Mouse (Mus musculus): ENCODE data around the gene Bcas3. TPM values are rescaled to one million over a fixed set of nuclear protein-coding genes. Genes with fewer than 3 reads are reported as not detected.

The Bcas3 gene
- polyA plus RNA-seq, 1 experiment from 2014 or later: 31.2 TPM

- ATAC-seq (replicated peaks; ENCODE audit: insufficient number of reproducible peaks, low FRiP score, low TSS enrichment, low read depth) (no peak), DNase-seq (ENCODE audit: low spot score) (no peak)
- Histone ChIP-seq H3K27ac (replicated peaks; ENCODE audit: low read depth, low read length) (no peak overlapping the region), H3K27me3 (ENCODE audit: control insufficient read depth, insufficient read depth, low read length) (no peaks in the 10 kb centered on the region), H3K9me3 (replicated peaks; ENCODE audit: control insufficient read depth, low read length) (no peaks in the 10 kb centered on the region), H3K4me3 (ENCODE audit: low read depth, low read length) (no peak overlapping the region), H3K36me3 (replicated peaks; ENCODE audit: control insufficient read depth, insufficient read depth, low read depth, low read length) (no peaks in the 10 kb centered on the region), H3K9ac (replicated peaks; ENCODE audit: low read length) (no peak overlapping the region), H3K4me2 (ENCODE audit: low read depth, low read length) (no peak overlapping the region), H3K4me1 (ENCODE audit: control insufficient read depth, insufficient read depth, low read length) (peaks cover 6% of the 10 kb centered on the region)
- 49% methylated on average over 7 of the region's 7 CpGs for WGBS
Measured at GRCm38 (mm10) chr11:85734317-85735211, 381.6 kb downstream of the Bcas3 start.

DNA sequence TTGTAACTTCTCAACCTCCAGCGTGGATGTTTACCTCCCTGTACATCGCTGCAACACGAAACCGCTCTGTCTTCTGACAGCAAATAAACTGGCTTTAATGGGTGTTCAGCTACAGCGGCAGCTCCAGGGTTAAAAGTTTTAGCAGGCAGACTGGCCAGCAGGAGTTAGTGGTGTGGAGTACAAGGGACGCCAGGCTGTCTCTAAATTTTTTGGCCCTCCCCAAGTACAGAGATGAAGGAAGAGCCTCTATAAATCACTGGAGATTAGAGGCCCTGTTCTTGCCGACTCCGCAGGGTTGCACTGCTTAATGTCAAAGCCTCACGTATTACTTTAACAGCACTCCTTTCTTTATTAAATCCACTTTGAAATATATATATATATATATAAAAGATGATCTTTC, 384.3 kb downstream of the Bcas3 start:
- ATAC-seq (replicated peaks; ENCODE audit: insufficient number of reproducible peaks, low FRiP score, low TSS enrichment, low read depth) (no peak), DNase-seq (ENCODE audit: low spot score) (no peak)
- peaks cover 6% of the 10 kb centered on the region for H3K4me1 ChIP-seq (ENCODE audit: control insufficient read depth, insufficient read depth, low read length)
- H3K27ac ChIP-seq (replicated peaks; ENCODE audit: low read depth, low read length): 0 out of 2 replicates have a peak overlapping the region, but pooled peaks have one; percentile 6
- H3K9ac ChIP-seq (replicated peaks; ENCODE audit: low read length): no peak overlapping the region; the same call in 1 of the 2 replicates
- H3K36me3 ChIP-seq (replicated peaks; ENCODE audit: control insufficient read depth, insufficient read depth, low read depth, low read length): no peaks in the 10 kb centered on the region
- H3K4me2 ChIP-seq (ENCODE audit: low read depth, low read length): no peak overlapping the region
- no peaks in the 10 kb centered on the region for H3K27me3 ChIP-seq (ENCODE audit: control insufficient read depth, insufficient read depth, low read length)
- WGBS: 26% methylated on average over 9 of the region's 9 CpGs
- no peak overlapping the region for H3K4me3 ChIP-seq (ENCODE audit: low read depth, low read length)
- H3K9me3 ChIP-seq (replicated peaks; ENCODE audit: control insufficient read depth, low read length): no peaks in the 10 kb centered on the region

DNA sequence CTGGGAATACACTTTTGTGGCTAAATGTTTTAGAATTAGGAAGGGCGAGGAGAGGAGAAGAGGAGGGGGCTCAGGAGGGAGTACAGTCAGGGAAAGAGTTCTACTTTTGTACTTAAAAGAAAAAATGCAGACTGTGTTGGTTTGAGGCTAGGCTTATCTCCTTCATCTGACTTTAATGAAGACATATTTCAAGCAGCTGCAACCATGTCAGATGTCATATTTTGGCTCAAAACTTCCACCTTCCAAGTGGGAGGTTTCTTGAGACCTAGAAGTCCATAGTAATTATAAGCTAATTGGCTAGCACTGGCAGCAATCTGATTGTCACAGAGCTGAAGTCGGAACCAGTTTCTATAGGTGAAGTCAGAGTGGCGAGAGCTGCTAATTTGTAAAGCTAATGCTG, 384.9 kb downstream of the Bcas3 start:
- Histone ChIP-seq H3K4me3 (ENCODE audit: low read depth, low read length) (no peak overlapping the region), H3K9me3 (replicated peaks; ENCODE audit: control insufficient read depth, low read length) (no peaks in the 10 kb centered on the region), H3K27ac (replicated peaks; ENCODE audit: low read depth, low read length) (no peak overlapping the region), H3K9ac (replicated peaks; ENCODE audit: low read length) (no peak overlapping the region), H3K4me1 (ENCODE audit: control insufficient read depth, insufficient read depth, low read length) (peaks cover 6% of the 10 kb centered on the region), H3K4me2 (ENCODE audit: low read depth, low read length) (no peak overlapping the region), H3K36me3 (replicated peaks; ENCODE audit: control insufficient read depth, insufficient read depth, low read depth, low read length) (no peaks in the 10 kb centered on the region), H3K27me3 (ENCODE audit: control insufficient read depth, insufficient read depth, low read length) (no peaks in the 10 kb centered on the region)
- ATAC-seq (replicated peaks; ENCODE audit: insufficient number of reproducible peaks, low FRiP score, low TSS enrichment, low read depth) (no peak), DNase-seq (ENCODE audit: low spot score) (peak; percentile 21)
- WGBS: 22% methylated on average over 3 of the region's 3 CpGs

DNA sequence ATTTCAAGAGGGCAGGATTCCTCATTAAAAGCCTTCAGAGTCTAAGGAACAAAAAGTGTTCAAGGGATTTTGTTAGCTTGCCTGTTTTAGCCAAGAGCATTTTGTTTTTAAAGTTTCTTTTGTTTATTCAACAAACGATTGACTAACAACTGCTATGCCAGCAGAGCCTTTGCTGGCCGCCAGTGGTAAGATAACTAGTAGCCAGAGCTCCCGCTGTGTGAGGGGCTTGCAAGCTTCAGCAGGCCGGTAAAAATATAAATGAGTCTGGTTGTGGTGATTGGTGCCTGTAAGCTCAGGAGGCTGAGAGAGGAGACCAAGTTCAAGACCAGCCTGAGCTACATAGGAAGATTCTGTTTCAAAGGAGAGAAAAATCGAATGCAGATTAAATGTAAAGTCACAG, 385.6 kb downstream of the Bcas3 start:
- H3K9me3 ChIP-seq (replicated peaks; ENCODE audit: control insufficient read depth, low read length): no peaks in the 10 kb centered on the region
- no peak for DNase-seq (ENCODE audit: low spot score)
- no peaks in the 10 kb centered on the region for H3K27me3 ChIP-seq (ENCODE audit: control insufficient read depth, insufficient read depth, low read length)
- no peaks in the 10 kb centered on the region for H3K36me3 ChIP-seq (replicated peaks; ENCODE audit: control insufficient read depth, insufficient read depth, low read depth, low read length)
- H3K4me2 ChIP-seq (ENCODE audit: low read depth, low read length): no peak overlapping the region
- peaks cover 4% of the 10 kb centered on the region for H3K4me1 ChIP-seq (ENCODE audit: control insufficient read depth, insufficient read depth, low read length)
- H3K9ac ChIP-seq (replicated peaks; ENCODE audit: low read length): no peak overlapping the region
- H3K27ac ChIP-seq (replicated peaks; ENCODE audit: low read depth, low read length): no peak overlapping the region
- no peak for ATAC-seq (replicated peaks; ENCODE audit: insufficient number of reproducible peaks, low FRiP score, low TSS enrichment, low read depth)
- WGBS: 27% methylated on average over 5 of the region's 5 CpGs
- H3K4me3 ChIP-seq (ENCODE audit: low read depth, low read length): no peak overlapping the region

DNA sequence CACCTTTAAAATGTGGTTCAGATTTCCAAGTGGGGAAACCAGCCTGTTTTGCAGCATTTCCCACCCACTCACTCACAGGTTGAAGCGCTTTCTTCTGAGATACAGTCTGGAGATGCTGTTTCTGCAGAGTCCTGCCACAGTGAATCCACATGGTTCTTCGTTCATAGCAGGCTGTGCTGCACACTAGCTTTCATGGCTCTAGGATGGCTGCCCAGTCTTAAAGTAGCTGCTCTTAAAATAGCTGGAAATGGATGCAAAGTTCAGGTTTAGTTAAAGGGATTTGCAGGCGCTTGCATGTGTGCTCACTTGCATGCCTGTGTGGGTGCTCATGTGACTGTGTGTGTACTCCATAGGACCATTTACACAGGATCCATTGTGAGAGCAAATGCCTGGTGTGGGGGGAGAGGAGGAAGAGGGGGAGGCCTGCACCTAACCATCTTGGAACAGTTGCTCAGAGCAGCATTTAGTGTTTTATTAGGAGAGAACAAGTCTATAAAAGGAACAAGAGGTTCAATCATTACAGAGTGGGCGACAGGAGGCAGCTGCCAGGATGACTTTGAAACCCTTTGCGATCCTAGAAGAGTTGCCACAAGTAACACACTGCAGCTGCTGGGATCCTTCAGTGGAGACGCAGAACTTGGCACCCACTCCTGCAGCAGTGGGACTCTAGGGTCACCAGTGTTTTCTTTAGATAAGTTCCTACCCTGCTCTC, 386.5 kb downstream of the Bcas3 start:
- Histone ChIP-seq H3K27me3 (ENCODE audit: control insufficient read depth, insufficient read depth, low read length) (no peaks in the 10 kb centered on the region), H3K27ac (replicated peaks; ENCODE audit: low read depth, low read length) (no peak overlapping the region)

DNA sequence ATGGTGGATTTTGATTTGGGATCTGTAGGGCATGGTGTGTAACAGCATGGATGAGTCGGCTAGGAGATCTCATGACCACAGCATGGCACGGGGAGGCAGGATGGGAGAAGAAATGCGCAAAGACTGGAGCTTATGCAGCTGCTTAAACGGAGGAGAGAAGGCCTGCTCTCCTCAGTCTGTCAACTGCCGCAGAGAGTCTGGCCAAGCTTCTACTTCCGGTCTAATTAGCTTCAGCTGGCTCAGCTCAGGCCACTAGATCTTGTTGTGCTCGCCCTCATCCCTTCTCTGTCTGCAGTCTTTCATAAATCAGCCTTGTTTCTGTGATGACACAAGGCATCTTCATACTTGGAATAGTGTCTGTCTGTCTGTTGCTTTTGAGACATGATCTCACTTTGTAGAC, 393.4 kb downstream of the Bcas3 start:
- DNase-seq (ENCODE audit: low spot score) (peak; percentile 26), ATAC-seq (replicated peaks; ENCODE audit: insufficient number of reproducible peaks, low FRiP score, low TSS enrichment, low read depth) (no peak)
- Histone ChIP-seq H3K27me3 (ENCODE audit: control insufficient read depth, insufficient read depth, low read length) (no peaks in the 10 kb centered on the region), H3K9ac (replicated peaks; ENCODE audit: low read length) (no peak overlapping the region), H3K4me2 (ENCODE audit: low read depth, low read length) (no peak overlapping the region), H3K36me3 (replicated peaks; ENCODE audit: control insufficient read depth, insufficient read depth, low read depth, low read length) (no peaks in the 10 kb centered on the region), H3K9me3 (replicated peaks; ENCODE audit: control insufficient read depth, low read length) (no peaks in the 10 kb centered on the region), H3K27ac (replicated peaks; ENCODE audit: low read depth, low read length) (no peak overlapping the region), H3K4me3 (ENCODE audit: low read depth, low read length) (no peak overlapping the region), H3K4me1 (ENCODE audit: control insufficient read depth, insufficient read depth, low read length) (no peaks in the 10 kb centered on the region; the same call in 1 of the 2 replicates)
- WGBS: 60% methylated on average over 7 of the region's 7 CpGs

More for the DNA sequence above, 386.5 kb downstream of the Bcas3 start:
- H3K9me3 ChIP-seq (replicated peaks; ENCODE audit: control insufficient read depth, low read length): no peaks in the 10 kb centered on the region
- H3K9ac ChIP-seq (replicated peaks; ENCODE audit: low read length): no peak overlapping the region
- H3K4me2 ChIP-seq (ENCODE audit: low read depth, low read length): no peak overlapping the region
- 49% methylated on average over 6 of the region's 6 CpGs for WGBS
- H3K36me3 ChIP-seq (replicated peaks; ENCODE audit: control insufficient read depth, insufficient read depth, low read depth, low read length): no peaks in the 10 kb centered on the region
- peaks cover 3% of the 10 kb centered on the region for H3K4me1 ChIP-seq (ENCODE audit: control insufficient read depth, insufficient read depth, low read length)
- DNase-seq (ENCODE audit: low spot score): no peak
- no peak overlapping the region for H3K4me3 ChIP-seq (ENCODE audit: low read depth, low read length)
- ATAC-seq (replicated peaks; ENCODE audit: insufficient number of reproducible peaks, low FRiP score, low TSS enrichment, low read depth): no peak

DNA sequence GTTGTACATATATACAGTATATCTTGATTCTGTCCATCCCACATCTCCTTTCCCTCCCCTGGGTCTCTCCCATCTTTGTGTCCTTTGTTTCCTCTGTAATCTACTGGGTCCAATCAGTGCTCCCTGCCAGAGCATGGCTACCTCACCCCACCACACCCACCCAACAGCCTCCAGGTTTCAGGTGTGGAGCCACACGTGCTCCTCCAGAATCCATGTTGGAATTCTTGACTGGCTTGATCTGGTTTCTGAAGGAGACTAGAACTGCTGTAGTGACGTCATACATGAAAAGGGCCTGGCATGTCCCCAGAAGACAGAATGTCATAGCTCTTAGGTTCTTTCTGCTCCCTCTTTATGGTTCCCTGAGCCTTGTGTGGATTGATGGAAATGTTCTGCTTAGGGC, 395.9 kb downstream of the Bcas3 start:
- Histone ChIP-seq H3K4me3 (ENCODE audit: low read depth, low read length) (no peak overlapping the region), H3K9me3 (replicated peaks; ENCODE audit: control insufficient read depth, low read length) (no peaks in the 10 kb centered on the region), H3K27ac (replicated peaks; ENCODE audit: low read depth, low read length) (no peak overlapping the region), H3K9ac (replicated peaks; ENCODE audit: low read length) (no peak overlapping the region), H3K36me3 (replicated peaks; ENCODE audit: control insufficient read depth, insufficient read depth, low read depth, low read length) (no peaks in the 10 kb centered on the region), H3K4me1 (ENCODE audit: control insufficient read depth, insufficient read depth, low read length) (no peaks in the 10 kb centered on the region; the same call in 1 of the 2 replicates), H3K27me3 (ENCODE audit: control insufficient read depth, insufficient read depth, low read length) (no peaks in the 10 kb centered on the region), H3K4me2 (ENCODE audit: low read depth, low read length) (no peak overlapping the region)
- DNase-seq (ENCODE audit: low spot score) (no peak), ATAC-seq (replicated peaks; ENCODE audit: insufficient number of reproducible peaks, low FRiP score, low TSS enrichment, low read depth) (no peak)
- 84% methylated on average over 2 of the region's 2 CpGs for WGBS

GRCm38 (mm10) chr11:85751171-85751570, 398.2 kb downstream of the Bcas3 start:
- Histone ChIP-seq H3K4me3 (ENCODE audit: low read depth, low read length) (no peak overlapping the region), H3K4me2 (ENCODE audit: low read depth, low read length) (no peak overlapping the region), H3K9me3 (replicated peaks; ENCODE audit: control insufficient read depth, low read length) (no peaks in the 10 kb centered on the region), H3K4me1 (ENCODE audit: control insufficient read depth, insufficient read depth, low read length) (no peaks in the 10 kb centered on the region; the same call in 1 of the 2 replicates), H3K27me3 (ENCODE audit: control insufficient read depth, insufficient read depth, low read length) (no peaks in the 10 kb centered on the region), H3K36me3 (replicated peaks; ENCODE audit: control insufficient read depth, insufficient read depth, low read depth, low read length) (no peaks in the 10 kb centered on the region), H3K9ac (replicated peaks; ENCODE audit: low read length) (no peak overlapping the region), H3K27ac (replicated peaks; ENCODE audit: low read depth, low read length) (no peak overlapping the region)
- ATAC-seq (replicated peaks; ENCODE audit: insufficient number of reproducible peaks, low FRiP score, low TSS enrichment, low read depth) (no peak), DNase-seq (ENCODE audit: low spot score) (no peak)
- WGBS: 42% methylated on average over 11 of the region's 11 CpGs
